Mouse (Mus musculus): Measurements from ENCODE around the gene Unc5b. TPM values are rescaled to one million over a fixed set of nuclear protein-coding genes. Genes with fewer than 3 reads are reported as not detected.
A peak's percentile ranks its signal among the peaks of the same experiment; 100 is the strongest.

The Unc5b gene
- total and polyA plus RNA-seq, 3 experiments: 0.04 to 0.21 (median 0.06) TPM

DNA sequence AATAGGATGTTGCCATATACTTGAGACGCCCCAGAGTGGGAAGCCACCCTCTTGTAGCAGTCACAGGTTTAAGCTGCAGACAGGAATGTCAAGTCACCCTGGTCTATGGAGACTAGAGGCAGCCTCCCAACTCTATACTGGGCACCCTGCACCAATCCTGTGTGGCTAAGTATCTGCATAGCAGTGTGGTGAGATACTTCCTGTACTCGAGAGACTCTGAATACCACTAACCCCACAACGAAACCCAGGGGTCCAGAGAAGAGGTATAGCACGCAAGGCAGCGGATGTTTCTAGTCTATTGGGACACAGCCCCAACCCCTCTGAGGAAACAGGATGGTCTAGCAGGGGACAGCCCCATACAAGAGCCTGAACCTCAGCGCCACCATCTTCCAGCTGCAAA is 22.9 kb downstream of the Unc5b start:
- H3K4me1 ChIP-seq (ENCODE audit: control insufficient read depth in 1 of 2, insufficient read depth in 2 of 2): peaks cover 8 to 25% of the 10 kb centered on the region in 2 experiments
- H3K36me3 ChIP-seq (replicated peaks in 1 of 2; ENCODE audit: control insufficient read depth in 1 of 2, insufficient read depth in 1 of 2, low read length in 1 of 2): no peaks in the 10 kb centered on the region
- peak overlapping the region; percentile 12; the same call in 1 of the 2 replicates for H3K4me2 ChIP-seq (ENCODE audit: insufficient read depth, low read depth, poor library complexity, severe bottlenecking)
- H3K9ac ChIP-seq (ENCODE audit: insufficient read depth, low read depth): no peak overlapping the region
- DNase-seq (ENCODE audit: extremely low read depth): peak; percentile 88
- H3K79me2 ChIP-seq (replicated peaks; ENCODE audit: control insufficient read depth, extremely low read depth, insufficient read depth, poor library complexity, severe bottlenecking): no peaks in the 10 kb centered on the region
- no peak overlapping the region for H3K27ac ChIP-seq (ENCODE audit: insufficient read depth, low read depth)
- H3K27me3 ChIP-seq (replicated peaks): peaks cover 97% of the 10 kb centered on the region
- in situ Hi-C loops (cut with MboI; ENCODE audit: low pct_ligation_motif_present, low pct_unique_long_range_greater_than_20kb, low sequenced_read_pairs) (no loop called here), dilution Hi-C loops (cut with MboI; ENCODE audit: extremely low pct_ligation_motif_present, extremely low pct_unique_long_range_greater_than_20kb, low sequenced_read_pairs) (no loop called here)
- H3K4me3 ChIP-seq (replicated peaks in 1 of 3; ENCODE audit: low read depth in 2 of 3, low read length in 2 of 3, poor library complexity in 1 of 3): no peak overlapping the region
- no peaks in the 10 kb centered on the region for H3K9me3 ChIP-seq (replicated peaks; ENCODE audit: low read length)
- TF ChIP-seq ETS1 (conservative IDR thresholded peaks at IDR 0.05; ENCODE audit: low read depth, low read length): peak; percentile 37; the same call in 1 of the 2 replicates
- TF ChIP-seq MAX (IDR thresholded peaks at IDR 0.05; ENCODE audit: low read length): no peak
- TF ChIP-seq ELF1 (IDR thresholded peaks at IDR 0.05; ENCODE audit: low read depth, low read length): no peak
- TF ChIP-seq BHLHE40 (IDR thresholded peaks at IDR 0.05; ENCODE audit: low read depth, low read length): peak; percentile 73
- TF ChIP-seq USF1 (IDR thresholded peaks at IDR 0.05; ENCODE audit: low read depth, low read length): no peak
- TF ChIP-seq TCF12 (IDR thresholded peaks at IDR 0.05; ENCODE audit: low read depth, low read length): peak; percentile 86; the same call in 1 of the 2 replicates
- TF ChIP-seq GABPA (IDR thresholded peaks at IDR 0.05; ENCODE audit: insufficient replicate concordance, low read depth, low read length): no peak
- TF ChIP-seq POLR2AphosphoS2 (IDR thresholded peaks at IDR 0.05; ENCODE audit: low read depth, low read length): no peak
- TF ChIP-seq SMC3 (IDR thresholded peaks at IDR 0.05; ENCODE audit: low read depth, low read length): no peak
- TF ChIP-seq HCFC1 (IDR thresholded peaks at IDR 0.05; ENCODE audit: low read depth, low read length): no peak
- no peak for TF ChIP-seq JUND (conservative IDR thresholded peaks at IDR 0.05; ENCODE audit: low read depth, low read length)
- no peak for TF ChIP-seq NELFE (IDR thresholded peaks at IDR 0.05; ENCODE audit: low read depth, low read length)
- no peak; the same call in 1 of the 2 replicates for TF ChIP-seq MEF2A (IDR thresholded peaks at IDR 0.05; ENCODE audit: borderline replicate concordance, low read depth, low read length)
- no peak for TF ChIP-seq USF2 (conservative IDR thresholded peaks at IDR 0.05; ENCODE audit: low read depth, low read length)
- 0 out of 2 replicates have a peak, but pooled peaks have one; percentile 16 for TF ChIP-seq IRF4 (IDR thresholded peaks at IDR 0.05; ENCODE audit: low read depth, low read length)
- TF ChIP-seq MAFK (IDR thresholded peaks at IDR 0.05; ENCODE audit: insufficient replicate concordance, low read length): peak; percentile 76
- TF ChIP-seq EP300 (IDR thresholded peaks at IDR 0.05; ENCODE audit: low read length): no peak

DNA sequence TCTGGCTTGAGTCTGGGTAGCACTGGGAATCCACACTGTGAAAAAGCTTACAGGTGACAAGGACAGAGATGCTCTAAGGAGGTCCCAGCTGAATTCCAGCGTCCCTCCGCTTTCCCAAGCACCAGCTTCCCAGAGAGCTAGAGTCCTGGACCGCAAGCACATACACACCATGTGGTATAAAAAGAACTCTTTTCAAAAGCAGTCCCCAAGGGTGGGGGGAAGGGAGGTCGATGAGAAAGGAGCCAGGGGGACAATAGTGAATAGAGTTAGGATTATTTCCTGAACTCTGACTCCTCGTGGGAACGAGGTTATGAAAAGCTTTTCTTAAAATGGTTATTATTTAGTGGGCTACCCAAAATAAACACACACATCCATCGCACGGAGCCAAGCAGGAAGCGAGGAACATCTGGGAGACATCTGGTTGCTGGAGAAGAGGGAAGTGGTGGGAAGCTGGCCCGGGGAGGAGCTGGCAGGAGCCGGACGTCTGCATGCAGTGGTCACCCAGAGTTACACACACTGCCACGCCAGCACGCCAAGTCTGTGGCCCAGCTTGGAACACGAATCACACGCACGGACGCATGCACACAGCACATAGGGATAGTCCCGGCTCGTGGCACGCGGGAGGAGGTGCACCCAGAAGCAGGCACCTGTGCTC is 23.7 kb downstream of the Unc5b start:
- TF ChIP-seq TCF12 (IDR thresholded peaks at IDR 0.05; ENCODE audit: low read depth, low read length): peak; percentile 47; the same call in 1 of the 2 replicates
- TF ChIP-seq JUND (conservative IDR thresholded peaks at IDR 0.05; ENCODE audit: low read depth, low read length): no peak
- no peak for TF ChIP-seq NELFE (IDR thresholded peaks at IDR 0.05; ENCODE audit: low read depth, low read length)
- no peak for TF ChIP-seq GABPA (IDR thresholded peaks at IDR 0.05; ENCODE audit: insufficient replicate concordance, low read depth, low read length)
- TF ChIP-seq USF2 (conservative IDR thresholded peaks at IDR 0.05; ENCODE audit: low read depth, low read length): no peak
- no peak for TF ChIP-seq TBP (conservative IDR thresholded peaks at IDR 0.05; ENCODE audit: low read depth, low read length)
- no peak for TF ChIP-seq USF1 (IDR thresholded peaks at IDR 0.05; ENCODE audit: low read depth, low read length)
- TF ChIP-seq UBTF (IDR thresholded peaks at IDR 0.05; ENCODE audit: low read depth, low read length): no peak
- TF ChIP-seq BHLHE40 (IDR thresholded peaks at IDR 0.05; ENCODE audit: low read depth, low read length): peak; percentile 89
- H3K36me3 ChIP-seq (replicated peaks in 1 of 2; ENCODE audit: control insufficient read depth in 1 of 2, insufficient read depth in 1 of 2, low read length in 1 of 2): no peaks in the 10 kb centered on the region
- H3K9ac ChIP-seq (ENCODE audit: insufficient read depth, low read depth): no peak overlapping the region
- in situ Hi-C loops (cut with MboI; ENCODE audit: low pct_ligation_motif_present, low pct_unique_long_range_greater_than_20kb, low sequenced_read_pairs): no loop called here
- dilution Hi-C loops (cut with MboI; ENCODE audit: extremely low pct_ligation_motif_present, extremely low pct_unique_long_range_greater_than_20kb, low sequenced_read_pairs): no loop called here
- H3K4me2 ChIP-seq (ENCODE audit: insufficient read depth, low read depth, poor library complexity, severe bottlenecking): peak overlapping the region; percentile 1; the same call in 1 of the 2 replicates
- H3K27ac ChIP-seq (ENCODE audit: insufficient read depth, low read depth): no peak overlapping the region
- H3K4me1 ChIP-seq (ENCODE audit: control insufficient read depth in 1 of 2, insufficient read depth in 2 of 2): peaks cover 8 to 25% of the 10 kb centered on the region in 2 experiments
- no peaks in the 10 kb centered on the region for H3K79me2 ChIP-seq (replicated peaks; ENCODE audit: control insufficient read depth, extremely low read depth, insufficient read depth, poor library complexity, severe bottlenecking)
- peaks cover 97% of the 10 kb centered on the region for H3K27me3 ChIP-seq (replicated peaks)
- H3K9me3 ChIP-seq (replicated peaks; ENCODE audit: low read length): no peaks in the 10 kb centered on the region
- peak overlapping the region in 1 of 3 experiments; percentile 13 for H3K4me3 ChIP-seq (replicated peaks in 1 of 3; ENCODE audit: low read depth in 2 of 3, low read length in 2 of 3, poor library complexity in 1 of 3)
- peak; percentile 18 for DNase-seq (ENCODE audit: extremely low read depth)
